Mouse (Mus musculus): ENCODE measurements around the gene Cyb561d1. TPM values are rescaled to one million over a fixed set of nuclear protein-coding genes. Genes with fewer than 3 reads are reported as not detected.

The Cyb561d1 gene
- polyA plus RNA-seq, 1 experiment from 2014 or later, result 3.0 TPM

GRCm38 (mm10) chr3:108225711-108226557, 24.9 kb upstream of the Cyb561d1 start:
- DNase-seq (ENCODE audit: low spot score, missing footprints) (peak; percentile 95), ATAC-seq (ENCODE audit: low FRiP score) (peak; percentile 64)
- peak overlapping the region; percentile 54 for H3K4me2 ChIP-seq
- H3K9me3 ChIP-seq (ENCODE audit: control insufficient read depth, low read length), result no peaks in the 10 kb centered on the region
- WGBS, result 3% methylated on average over 64 of the region's 67 CpGs
- no peaks in the 10 kb centered on the region for H3K36me3 ChIP-seq (ENCODE audit: control insufficient read depth, insufficient read depth, low read length)
- H3K27ac ChIP-seq (ENCODE audit: low read depth, low read length), result no peak overlapping the region
- H3K27me3 ChIP-seq (ENCODE audit: control insufficient read depth, insufficient read depth, low read length), result peaks cover 39% of the 10 kb centered on the region
- peaks cover 12% of the 10 kb centered on the region for H3K4me1 ChIP-seq (ENCODE audit: control insufficient read depth, insufficient read depth, low read length)
- peak overlapping the region; percentile 57 for H3K9ac ChIP-seq (ENCODE audit: low read length)
- peak overlapping the region; percentile 36 for H3K4me3 ChIP-seq (ENCODE audit: low read depth, low read length)

GRCm38 (mm10) chr3:108220661-108221060, 19.6 kb upstream of the Cyb561d1 start:
- Histone ChIP-seq H3K27ac (ENCODE audit: low read depth, low read length) (no peak overlapping the region), H3K4me1 (ENCODE audit: control insufficient read depth, insufficient read depth, low read length) (no peaks in the 10 kb centered on the region), H3K36me3 (ENCODE audit: control insufficient read depth, insufficient read depth, low read length) (no peaks in the 10 kb centered on the region), H3K4me2 (no peak overlapping the region), H3K27me3 (ENCODE audit: control insufficient read depth, insufficient read depth, low read length) (peaks cover 15% of the 10 kb centered on the region), H3K9ac (ENCODE audit: low read length) (no peak overlapping the region), H3K4me3 (ENCODE audit: low read depth, low read length) (no peak overlapping the region), H3K9me3 (ENCODE audit: control insufficient read depth, low read length) (no peaks in the 10 kb centered on the region)
- WGBS, result 85% methylated on average over 3 of the region's 3 CpGs
- DNase-seq (ENCODE audit: low spot score, missing footprints) (no peak), ATAC-seq (ENCODE audit: low FRiP score) (no peak)

- Histone ChIP-seq H3K4me1 (ENCODE audit: control insufficient read depth, insufficient read depth, low read length) (no peaks in the 10 kb centered on the region), H3K9ac (ENCODE audit: low read length) (no peak overlapping the region), H3K4me2 (no peak overlapping the region), H3K9me3 (ENCODE audit: control insufficient read depth, low read length) (no peaks in the 10 kb centered on the region), H3K27me3 (ENCODE audit: control insufficient read depth, insufficient read depth, low read length) (no peaks in the 10 kb centered on the region), H3K36me3 (ENCODE audit: control insufficient read depth, insufficient read depth, low read length) (no peaks in the 10 kb centered on the region), H3K4me3 (ENCODE audit: low read depth, low read length) (no peak overlapping the region), H3K27ac (ENCODE audit: low read depth, low read length) (no peak overlapping the region)
- no peak for DNase-seq (ENCODE audit: low spot score, missing footprints)
- no peak for ATAC-seq (ENCODE audit: low FRiP score)
- WGBS, result 22% methylated on average over 5 of the region's 5 CpGs
Measured at GRCm38 (mm10) chr3:108214734-108215133, 13.7 kb upstream of the Cyb561d1 start.

GRCm38 (mm10) chr3:108212406-108212805, 11.4 kb upstream of the Cyb561d1 start:
- H3K27me3 ChIP-seq (ENCODE audit: control insufficient read depth, insufficient read depth, low read length), result no peaks in the 10 kb centered on the region
- no peak for ATAC-seq (ENCODE audit: low FRiP score)
- DNase-seq (ENCODE audit: low spot score, missing footprints), result no peak
- H3K27ac ChIP-seq (ENCODE audit: low read depth, low read length), result no peak overlapping the region
- 90% methylated on average over 8 of the region's 8 CpGs for WGBS
- H3K4me3 ChIP-seq (ENCODE audit: low read depth, low read length), result no peak overlapping the region
- H3K36me3 ChIP-seq (ENCODE audit: control insufficient read depth, insufficient read depth, low read length), result no peaks in the 10 kb centered on the region
- H3K4me2 ChIP-seq, result no peak overlapping the region
- no peaks in the 10 kb centered on the region for H3K9me3 ChIP-seq (ENCODE audit: control insufficient read depth, low read length)
- H3K9ac ChIP-seq (ENCODE audit: low read length), result no peak overlapping the region
- H3K4me1 ChIP-seq (ENCODE audit: control insufficient read depth, insufficient read depth, low read length), result peaks cover 11% of the 10 kb centered on the region

GRCm38 (mm10) chr3:108211845-108212244, 10.8 kb upstream of the Cyb561d1 start:
- Histone ChIP-seq H3K4me3 (ENCODE audit: low read depth, low read length) (no peak overlapping the region), H3K36me3 (ENCODE audit: control insufficient read depth, insufficient read depth, low read length) (no peaks in the 10 kb centered on the region), H3K9me3 (ENCODE audit: control insufficient read depth, low read length) (no peaks in the 10 kb centered on the region), H3K27ac (ENCODE audit: low read depth, low read length) (no peak overlapping the region), H3K4me2 (no peak overlapping the region), H3K4me1 (ENCODE audit: control insufficient read depth, insufficient read depth, low read length) (peaks cover 11% of the 10 kb centered on the region), H3K27me3 (ENCODE audit: control insufficient read depth, insufficient read depth, low read length) (no peaks in the 10 kb centered on the region), H3K9ac (ENCODE audit: low read length) (no peak overlapping the region)
- no peak for DNase-seq (ENCODE audit: low spot score, missing footprints)
- ATAC-seq (ENCODE audit: low FRiP score), result no peak
- 90% methylated on average over 6 of the region's 6 CpGs for WGBS

GRCm38 (mm10) chr3:108210771-108211139, 9.7 kb upstream of the Cyb561d1 start, which contains the start of gene Atxn7l2:
TSS of gene Atxn7l2 (minus strand) at chr3:108210934.
- H3K4me3 ChIP-seq (ENCODE audit: low read depth, low read length), result peak within 1 kb of the TSS; percentile 61
- no peaks in the 10 kb centered on the region for H3K9me3 ChIP-seq (ENCODE audit: control insufficient read depth, low read length)
- ATAC-seq (ENCODE audit: low FRiP score) (peak; percentile 89), DNase-seq (ENCODE audit: low spot score, missing footprints) (no peak)
- peaks cover 11% of the 10 kb centered on the region for H3K4me1 ChIP-seq (ENCODE audit: control insufficient read depth, insufficient read depth, low read length)
- H3K27me3 ChIP-seq (ENCODE audit: control insufficient read depth, insufficient read depth, low read length), result no peaks in the 10 kb centered on the region
- H3K27ac ChIP-seq (ENCODE audit: low read depth, low read length), result peak within 1 kb of the TSS; percentile 89
- H3K36me3 ChIP-seq (ENCODE audit: control insufficient read depth, insufficient read depth, low read length), result peaks cover 3% of the 10 kb centered on the region
- peak within 1 kb of the TSS; percentile 69 for H3K4me2 ChIP-seq
- WGBS, result 0% methylated on average over 14 of the region's 14 CpGs
- H3K9ac ChIP-seq (ENCODE audit: low read length), result peak within 1 kb of the TSS; percentile 93

- Histone ChIP-seq H3K4me1 (ENCODE audit: control insufficient read depth, insufficient read depth, low read length) (peaks cover 11% of the 10 kb centered on the region), H3K27ac (ENCODE audit: low read depth, low read length) (peak overlapping the region; percentile 89), H3K9me3 (ENCODE audit: control insufficient read depth, low read length) (no peaks in the 10 kb centered on the region), H3K4me2 (peak overlapping the region; percentile 69), H3K27me3 (ENCODE audit: control insufficient read depth, insufficient read depth, low read length) (no peaks in the 10 kb centered on the region), H3K36me3 (ENCODE audit: control insufficient read depth, insufficient read depth, low read length) (peaks cover 6% of the 10 kb centered on the region), H3K9ac (ENCODE audit: low read length) (peak overlapping the region; percentile 93), H3K4me3 (ENCODE audit: low read depth, low read length) (peak overlapping the region; percentile 61)
- under 1% methylated on average over 71 of the region's 72 CpGs for WGBS
- peak; percentile 96 for ATAC-seq (ENCODE audit: low FRiP score)
- DNase-seq (ENCODE audit: low spot score, missing footprints), result peak; percentile 100
Measured at GRCm38 (mm10) chr3:108209946-108210770, 9.1 kb upstream of the Cyb561d1 start.

GRCm38 (mm10) chr3:108209536-108209935, 8.5 kb upstream of the Cyb561d1 start:
- Histone ChIP-seq H3K4me1 (ENCODE audit: control insufficient read depth, insufficient read depth, low read length) (peaks cover 11% of the 10 kb centered on the region), H3K27me3 (ENCODE audit: control insufficient read depth, insufficient read depth, low read length) (no peaks in the 10 kb centered on the region), H3K9ac (ENCODE audit: low read length) (peak overlapping the region; percentile 93), H3K9me3 (ENCODE audit: control insufficient read depth, low read length) (no peaks in the 10 kb centered on the region), H3K36me3 (ENCODE audit: control insufficient read depth, insufficient read depth, low read length) (peaks cover 7% of the 10 kb centered on the region), H3K27ac (ENCODE audit: low read depth, low read length) (peak overlapping the region; percentile 18; the same call in 1 of the 2 replicates), H3K4me2 (peak overlapping the region; percentile 69), H3K4me3 (ENCODE audit: low read depth, low read length) (peak overlapping the region; percentile 61)
- 9% methylated on average over 8 of the region's 8 CpGs for WGBS
- DNase-seq (ENCODE audit: low spot score, missing footprints) (peak; percentile 93), ATAC-seq (ENCODE audit: low FRiP score) (peak; percentile 20)

GRCm38 (mm10) chr3:108209001-108209400, 8.0 kb upstream of the Cyb561d1 start:
- ATAC-seq (ENCODE audit: low FRiP score) (no peak), DNase-seq (ENCODE audit: low spot score, missing footprints) (no peak)
- H3K27ac ChIP-seq (ENCODE audit: low read depth, low read length), result peak overlapping the region; percentile 18; the same call in 1 of the 2 replicates
- H3K9me3 ChIP-seq (ENCODE audit: control insufficient read depth, low read length), result no peaks in the 10 kb centered on the region
- peak overlapping the region; percentile 69 for H3K4me2 ChIP-seq
- peak overlapping the region; percentile 61 for H3K4me3 ChIP-seq (ENCODE audit: low read depth, low read length)
- H3K27me3 ChIP-seq (ENCODE audit: control insufficient read depth, insufficient read depth, low read length), result no peaks in the 10 kb centered on the region
- H3K36me3 ChIP-seq (ENCODE audit: control insufficient read depth, insufficient read depth, low read length), result peaks cover 8% of the 10 kb centered on the region
- peaks cover 11% of the 10 kb centered on the region for H3K4me1 ChIP-seq (ENCODE audit: control insufficient read depth, insufficient read depth, low read length)
- 60% methylated on average over 3 of the region's 3 CpGs for WGBS
- peak overlapping the region; percentile 93 for H3K9ac ChIP-seq (ENCODE audit: low read length)

Data from midbrain, embryonic 11.5 days (tissue).